Mouse (Mus musculus) liver, embryonic 12.5 days (tissue): Measurements from ENCODE around the gene Asprv1. TPM values are rescaled to one million over a fixed set of nuclear protein-coding genes. Genes with fewer than 3 reads are reported as not detected.

ENCODE experiments used
- ATAC-seq: fragments of 200-750 bp; cut with Nextera tagmentation; 2 replicates; pipeline ENCODE4 v1.8.0; 2017; ENCODE audit warnings: moderate number of reproducible peaks, mild to moderate bottlenecking, moderate library complexity
- H3K27ac ChIP-seq: fragments of 300-500 bp; sonication (generic); 2 replicates; pipeline ENCODE4 v1.5.1; 2016; ENCODE audit warnings: mild to moderate bottlenecking
- H3K27me3 ChIP-seq: fragments of 300-500 bp; sonication (generic); replicated peaks from 2 replicates; pipeline ENCODE4 v1.6.1; 2016; ENCODE audit warnings: mild to moderate bottlenecking, moderate library complexity
- H3K36me3 ChIP-seq: fragments of 300-500 bp; sonication (generic); 2 replicates; pipeline ENCODE4 v1.6.1; 2016; ENCODE audit warnings: mild to moderate bottlenecking, moderate library complexity
- H3K4me1 ChIP-seq: fragments of 300-500 bp; sonication (generic); 2 replicates; pipeline ENCODE4 v1.6.1; 2016
- H3K4me2 ChIP-seq: fragments of 300-500 bp; sonication (generic); 2 replicates; pipeline ENCODE4 v1.6.1; 2016; ENCODE audit warnings: mild to moderate bottlenecking, moderate library complexity
- H3K4me3 ChIP-seq: fragments of 300-500 bp; sonication (generic); 2 replicates; pipeline ENCODE4 v1.5.1; 2016; ENCODE audit warnings: mild to moderate bottlenecking, moderate library complexity
- H3K9ac ChIP-seq: fragments of 300-500 bp; sonication (generic); 2 replicates; pipeline ENCODE4 v1.6.1; 2016; ENCODE audit warnings: mild to moderate bottlenecking, moderate library complexity
- H3K9me3 ChIP-seq: fragments of 300-500 bp; sonication (generic); replicated peaks from 2 replicates; pipeline ENCODE4 v1.6.1; 2016; ENCODE audit warnings: mild to moderate bottlenecking, moderate library complexity
- WGBS: fragments of 180-500 bp; shearing (Covaris S2); methylation state at CpG from one replicate; pipeline ENCODE4 v1.1.7; 2016; ENCODE audit not compliant: insufficient replicate concordance; 5-methylcytosine and 5-hydroxymethylcytosine counted together
- polyA plus RNA-seq: library from polyadenylated mRNA; unstranded; fragments of >200 nt; fragmentation: Nextera tagmentation; extraction: Ambion mirVana; gene quantifications from 2 replicates; pipeline ENCODE4 v1.2.1, GENCODE M21; 2016

The Asprv1 gene
- polyA plus RNA-seq, 1 experiment from 2014 or later = 0.13 TPM

DNA sequence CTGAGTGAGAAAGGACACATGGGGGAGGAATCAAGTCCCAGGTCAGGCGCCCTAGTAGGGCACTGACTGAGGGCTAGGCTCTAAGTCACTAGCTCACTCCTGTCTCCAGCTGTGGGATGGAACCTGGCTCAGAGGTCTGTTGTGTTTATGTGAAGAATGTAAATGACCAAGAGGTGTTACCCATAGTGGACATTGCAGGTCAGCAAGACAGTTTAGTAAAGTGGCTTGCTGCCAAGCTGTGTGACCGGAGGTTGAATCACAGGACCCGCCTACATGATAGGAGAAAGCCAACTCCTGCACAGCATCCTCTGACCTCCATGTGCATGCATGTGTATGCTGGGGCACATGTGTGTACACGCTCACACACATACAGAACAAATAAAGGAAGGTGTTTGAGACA lies 17.6 kb downstream of the Asprv1 start:
- no peaks in the 10 kb centered on the region for H3K27me3 ChIP-seq
- H3K4me1 ChIP-seq = peaks cover 40% of the 10 kb centered on the region
- no peak overlapping the region for H3K4me2 ChIP-seq
- peaks cover 35% of the 10 kb centered on the region for H3K36me3 ChIP-seq
- no peaks in the 10 kb centered on the region for H3K9me3 ChIP-seq
- WGBS = 82% methylated on average over 4 of the region's 4 CpGs
- no peak for ATAC-seq
- H3K4me3 ChIP-seq = no peak overlapping the region
- 0 out of 2 replicates have a peak overlapping the region, but pooled peaks have one; percentile 4 for H3K9ac ChIP-seq
- H3K27ac ChIP-seq = peak overlapping the region; percentile 27

- peaks cover 34% of the 10 kb centered on the region for H3K4me1 ChIP-seq
- no peaks in the 10 kb centered on the region for H3K27me3 ChIP-seq
- ATAC-seq = no peak
- no peak overlapping the region; the same call in 1 of the 2 replicates for H3K27ac ChIP-seq
- H3K9ac ChIP-seq = no peak overlapping the region
- 77% methylated on average over 7 of the region's 7 CpGs for WGBS
- H3K4me2 ChIP-seq = no peak overlapping the region
- H3K4me3 ChIP-seq = no peak overlapping the region
- H3K9me3 ChIP-seq = no peaks in the 10 kb centered on the region
- H3K36me3 ChIP-seq = peaks cover 41% of the 10 kb centered on the region
These were observed 18.2 kb downstream of the Asprv1 start for GRCm38 (mm10) chr6:86646143-86646542.

DNA sequence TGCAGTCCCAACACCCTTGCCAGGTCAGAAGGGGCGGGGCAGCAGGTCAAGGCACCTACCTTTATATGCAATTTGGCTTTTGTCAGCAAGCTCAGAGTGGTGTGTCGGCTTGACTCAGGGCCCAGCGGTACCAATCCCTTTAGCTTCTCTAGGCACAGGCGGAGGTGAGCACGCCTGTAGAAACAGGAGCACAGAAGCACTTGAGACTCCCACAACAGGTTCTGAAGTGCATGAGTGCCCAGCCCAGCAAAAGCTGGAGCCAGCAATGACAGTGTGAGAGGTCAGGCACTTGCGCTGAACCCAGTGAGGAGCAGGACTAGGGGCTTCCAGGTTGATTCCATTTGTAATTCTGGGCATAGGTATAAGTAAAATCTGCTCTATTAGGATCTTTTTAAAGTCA lies 25.1 kb downstream of the Asprv1 start:
- Histone ChIP-seq H3K36me3 (peaks cover 95% of the 10 kb centered on the region), H3K4me3 (no peak overlapping the region), H3K27ac (no peak overlapping the region), H3K27me3 (no peaks in the 10 kb centered on the region), H3K9me3 (no peaks in the 10 kb centered on the region), H3K9ac (no peak overlapping the region), H3K4me1 (peaks cover 23% of the 10 kb centered on the region), H3K4me2 (no peak overlapping the region)
- WGBS = 83% methylated on average over 6 of the region's 6 CpGs
- ATAC-seq = no peak

DNA sequence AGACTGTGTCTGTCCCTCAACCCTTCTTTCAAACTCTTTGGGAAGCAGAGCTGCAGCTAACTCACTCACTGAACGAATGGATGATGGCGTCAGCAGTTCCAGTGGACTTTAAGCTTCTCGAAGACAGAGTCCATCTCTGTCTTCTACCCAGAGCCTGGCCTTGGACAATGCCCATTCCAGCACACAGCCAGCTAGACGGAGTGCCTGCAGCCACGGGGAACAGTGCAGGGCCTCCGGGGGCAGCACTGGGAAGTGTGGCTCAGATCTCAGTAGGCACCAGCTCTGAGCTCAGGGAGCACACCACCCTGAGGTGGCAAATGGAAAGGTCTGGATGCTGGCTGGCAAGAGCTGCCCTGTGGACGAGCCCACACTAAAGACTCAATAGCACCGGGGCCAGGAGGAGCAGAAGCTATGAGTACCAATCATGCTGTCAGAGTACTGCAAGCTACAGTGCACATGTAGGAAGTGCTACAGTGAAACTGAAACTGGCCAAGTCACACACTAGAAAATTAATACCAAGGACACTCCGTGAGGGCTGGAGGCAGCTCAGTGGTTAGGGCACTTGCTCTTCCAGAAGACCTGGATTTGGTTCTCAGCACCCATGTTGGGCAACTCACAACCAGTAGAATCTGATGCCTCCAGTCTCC lies 26.4 kb downstream of the Asprv1 start:
- no peak overlapping the region for H3K27ac ChIP-seq
- H3K9me3 ChIP-seq = no peaks in the 10 kb centered on the region
- peaks cover 33% of the 10 kb centered on the region for H3K4me1 ChIP-seq
- no peak overlapping the region for H3K9ac ChIP-seq
- peaks cover 95% of the 10 kb centered on the region for H3K36me3 ChIP-seq
- H3K27me3 ChIP-seq = no peaks in the 10 kb centered on the region
- ATAC-seq = peak; percentile 14; the same call in 1 of the 2 replicates
- WGBS = 76% methylated on average over 9 of the region's 9 CpGs
- no peak overlapping the region for H3K4me2 ChIP-seq
- H3K4me3 ChIP-seq = no peak overlapping the region

GRCm38 (mm10) chr6:86658501-86658900 lies 30.5 kb downstream of the Asprv1 start:
- 87% methylated on average over 3 of the region's 3 CpGs for WGBS
- Histone ChIP-seq H3K9ac (no peak overlapping the region), H3K4me1 (peaks cover 58% of the 10 kb centered on the region), H3K27ac (no peak overlapping the region), H3K4me2 (no peak overlapping the region), H3K36me3 (peaks cover 91% of the 10 kb centered on the region), H3K4me3 (no peak overlapping the region), H3K9me3 (no peaks in the 10 kb centered on the region), H3K27me3 (no peaks in the 10 kb centered on the region)
- ATAC-seq = no peak

DNA sequence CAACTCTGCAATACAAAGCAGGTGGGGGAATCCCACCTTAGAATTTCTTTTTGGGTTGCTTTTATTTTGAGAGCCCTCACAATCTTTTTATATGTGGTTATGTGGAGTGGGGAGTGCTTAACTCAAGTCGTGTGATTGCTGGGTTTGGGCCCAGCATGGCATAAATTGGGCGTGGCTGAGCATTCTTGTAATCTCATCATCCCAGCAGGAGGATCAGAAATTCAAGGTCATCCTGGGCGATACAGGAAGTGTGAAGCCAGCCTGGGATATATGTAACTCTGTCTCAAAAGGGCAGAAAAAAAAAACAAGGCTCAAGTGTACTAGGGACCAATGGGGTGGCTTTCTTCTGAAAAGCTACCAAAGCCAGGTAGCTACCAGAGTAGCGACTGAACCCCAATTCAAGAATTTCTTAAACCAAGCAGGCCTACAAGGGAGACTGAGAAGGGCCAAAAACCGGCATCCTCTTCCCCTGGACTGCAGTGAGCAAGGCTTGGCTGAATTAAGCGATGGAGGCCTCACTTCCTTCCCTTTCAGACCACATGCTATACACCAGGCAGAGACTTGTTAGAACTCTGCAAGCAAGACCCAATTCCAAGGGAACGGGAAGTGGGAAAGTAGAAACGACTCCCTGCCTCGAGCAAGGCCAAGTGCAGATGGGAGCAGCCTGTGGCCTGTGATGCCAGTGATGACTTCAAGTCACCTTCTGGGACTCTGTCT lies 32.4 kb downstream of the Asprv1 start:
- H3K9me3 ChIP-seq = no peaks in the 10 kb centered on the region
- peak overlapping the region; percentile 56 for H3K9ac ChIP-seq
- H3K36me3 ChIP-seq = peaks cover 90% of the 10 kb centered on the region
- peak; percentile 91 for ATAC-seq
- peaks cover 62% of the 10 kb centered on the region for H3K4me1 ChIP-seq
- 52% methylated on average over 9 of the region's 9 CpGs for WGBS
- no peaks in the 10 kb centered on the region for H3K27me3 ChIP-seq
- H3K4me2 ChIP-seq = peak overlapping the region; percentile 55
- H3K4me3 ChIP-seq = 0 out of 2 replicates have a peak overlapping the region, but pooled peaks have one; percentile 1
- peak overlapping the region; percentile 92 for H3K27ac ChIP-seq

GRCm38 (mm10) chr6:86665076-86665475 lies 37.1 kb downstream of the Asprv1 start:
- Histone ChIP-seq H3K9me3 (no peaks in the 10 kb centered on the region), H3K27me3 (no peaks in the 10 kb centered on the region), H3K27ac (peak overlapping the region; percentile 28; the same call in 1 of the 2 replicates), H3K9ac (no peak overlapping the region), H3K4me1 (peaks cover 69% of the 10 kb centered on the region), H3K4me2 (peak overlapping the region; percentile 79; the same call in 1 of the 2 replicates), H3K4me3 (no peak overlapping the region), H3K36me3 (peaks cover 72% of the 10 kb centered on the region)
- 76% methylated on average over 5 of the region's 5 CpGs for WGBS
- no peak for ATAC-seq

DNA sequence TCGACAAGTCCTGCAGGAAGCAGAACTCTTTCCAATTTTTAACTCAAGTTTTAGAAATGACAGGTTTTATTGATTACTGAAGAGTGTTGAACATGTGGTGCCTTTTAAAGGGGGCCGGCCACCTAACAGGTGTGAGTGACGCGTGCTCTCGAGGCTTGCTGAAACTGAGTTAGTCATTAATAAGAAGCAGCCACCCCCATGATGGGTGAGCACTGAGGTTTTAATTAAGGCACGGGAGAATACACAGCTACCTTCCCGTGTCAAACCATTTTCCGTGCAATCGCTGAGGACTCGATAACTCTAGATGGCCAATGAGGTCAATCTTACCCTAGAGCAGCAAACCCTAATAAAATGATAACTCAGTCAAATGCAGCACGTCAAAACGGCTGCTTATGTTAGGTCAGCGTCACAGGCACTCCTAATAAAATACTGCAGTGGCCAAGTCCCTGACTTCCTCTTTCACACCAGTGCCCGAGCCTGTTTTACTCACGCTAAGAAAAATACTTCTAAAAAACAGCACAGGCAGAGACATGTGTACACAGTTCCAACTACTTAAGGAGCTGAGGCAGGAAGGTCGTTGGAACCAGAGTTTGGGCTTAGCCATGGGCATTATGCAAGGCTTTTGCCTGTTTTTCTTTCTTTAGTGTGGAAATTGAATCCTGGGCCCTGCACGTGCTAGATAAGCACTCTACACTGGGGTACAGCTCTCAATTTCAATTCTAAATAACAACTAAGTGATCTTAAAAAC lies 37.8 kb downstream of the Asprv1 start:
- 57% methylated on average over 17 of the region's 17 CpGs for WGBS
- Histone ChIP-seq H3K4me3 (peak overlapping the region; percentile 99), H3K36me3 (peaks cover 69% of the 10 kb centered on the region), H3K9ac (peak overlapping the region; percentile 97), H3K9me3 (no peaks in the 10 kb centered on the region), H3K27ac (peak overlapping the region; percentile 91), H3K4me2 (peak overlapping the region; percentile 79), H3K27me3 (no peaks in the 10 kb centered on the region), H3K4me1 (peaks cover 68% of the 10 kb centered on the region)
- no peak for ATAC-seq

DNA sequence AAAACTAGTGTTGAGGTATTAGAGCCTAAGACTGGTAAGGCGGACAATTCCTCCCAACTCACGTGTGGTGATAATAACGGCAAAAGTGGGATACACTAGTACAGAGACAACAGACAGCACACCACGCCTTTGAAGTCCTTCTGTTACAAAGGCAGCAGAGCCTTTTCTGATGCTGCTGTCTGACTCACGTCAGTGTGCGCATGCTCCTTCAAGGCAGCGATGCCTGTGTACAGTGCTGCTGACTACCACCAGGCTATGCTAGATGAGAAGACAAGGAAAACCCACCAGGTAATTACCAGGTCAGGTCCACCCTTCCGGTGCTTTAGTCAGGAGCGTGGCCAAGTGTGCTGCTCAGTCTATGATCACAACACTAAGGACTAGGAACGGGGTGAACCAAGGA lies 39.1 kb downstream of the Asprv1 start:
- no peaks in the 10 kb centered on the region for H3K27me3 ChIP-seq
- peak overlapping the region; percentile 99 for H3K4me3 ChIP-seq
- no peak for ATAC-seq
- peaks cover 56% of the 10 kb centered on the region for H3K4me1 ChIP-seq
- H3K27ac ChIP-seq = peak overlapping the region; percentile 91
- H3K36me3 ChIP-seq = peaks cover 64% of the 10 kb centered on the region
- peak overlapping the region; percentile 79 for H3K4me2 ChIP-seq
- no peaks in the 10 kb centered on the region for H3K9me3 ChIP-seq
- H3K9ac ChIP-seq = peak overlapping the region; percentile 97
- 88% methylated on average over 10 of the region's 10 CpGs for WGBS

DNA sequence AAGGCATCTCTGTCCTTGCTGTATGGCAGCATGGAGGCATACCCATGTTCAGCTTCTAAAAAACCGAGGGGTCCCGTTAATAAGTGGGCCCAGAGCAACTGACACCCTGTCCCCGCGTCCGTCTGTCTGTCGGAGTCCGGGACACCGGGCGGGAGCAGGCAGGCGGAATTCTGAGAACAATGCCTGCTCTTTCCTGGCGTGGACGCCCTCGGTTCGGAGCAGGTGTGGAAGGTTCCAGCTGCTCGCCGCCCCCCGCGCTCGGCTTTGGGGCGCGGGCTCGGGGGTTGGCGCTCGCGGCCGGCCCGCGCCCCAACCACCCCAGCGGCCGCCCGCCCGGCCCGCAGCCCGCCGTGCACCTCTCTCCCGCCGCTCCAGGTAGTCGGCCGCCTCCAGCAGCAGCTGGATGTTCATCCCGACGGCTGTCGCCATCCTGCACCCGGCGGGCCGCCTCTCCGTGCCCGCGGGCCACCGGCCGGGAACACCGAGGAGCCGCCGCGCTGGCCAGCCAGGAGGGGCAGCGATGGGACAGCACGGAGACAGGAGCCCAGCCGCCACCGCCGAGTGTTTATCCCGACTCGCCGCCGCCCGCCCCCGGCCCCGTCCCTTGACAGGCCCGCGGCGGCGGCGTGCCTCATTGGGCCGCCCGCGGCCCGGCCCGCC lies 40.7 kb downstream of the Asprv1 start, which contains the start of gene Mxd1:
Mxd1 (minus strand) TSS at position 582 of the 660 bp plus-strand sequence.
- Histone ChIP-seq H3K27ac (peak within 1 kb of the TSS; percentile 91), H3K9ac (peak within 1 kb of the TSS; percentile 97), H3K9me3 (no peaks in the 10 kb centered on the region), H3K4me2 (peak within 1 kb of the TSS; percentile 79), H3K4me3 (peak within 1 kb of the TSS; percentile 99), H3K27me3 (no peaks in the 10 kb centered on the region), H3K36me3 (peaks cover 64% of the 10 kb centered on the region), H3K4me1 (peaks cover 56% of the 10 kb centered on the region)
- ATAC-seq = peak; percentile 1; the same call in 1 of the 2 replicates
- under 1% methylated on average over 64 of the region's 76 CpGs for WGBS

DNA sequence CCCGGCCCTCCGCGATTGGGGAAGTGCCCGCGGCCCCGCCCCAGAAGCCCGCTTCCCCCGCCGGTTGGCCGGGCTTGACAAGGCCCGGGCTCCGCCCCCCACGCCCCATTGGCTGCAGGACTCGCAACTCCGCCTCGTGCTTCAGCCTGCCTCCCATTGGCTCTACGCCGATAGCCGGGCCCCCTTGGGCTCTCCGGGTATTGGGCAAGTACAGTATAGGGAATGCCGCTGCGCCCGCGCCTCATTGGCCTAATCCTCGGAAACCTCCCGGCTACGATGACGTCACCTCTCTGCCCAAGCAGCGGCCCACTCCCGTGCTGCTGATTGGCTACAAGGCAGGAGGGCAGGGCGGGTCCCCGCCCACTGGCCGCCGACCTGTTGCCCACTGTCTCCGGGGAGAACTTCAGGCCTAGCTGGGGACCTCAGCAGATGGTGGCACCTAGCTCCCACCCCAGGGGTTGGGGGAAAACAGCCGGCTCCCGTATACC lies 41.3 kb downstream of the Asprv1 start:
- peaks cover 64% of the 10 kb centered on the region for H3K36me3 ChIP-seq

More for the DNA sequence above, 41.3 kb downstream of the Asprv1 start:
- Histone ChIP-seq H3K9ac (peak overlapping the region; percentile 97), H3K27me3 (no peaks in the 10 kb centered on the region), H3K4me1 (peaks cover 53% of the 10 kb centered on the region), H3K4me2 (peak overlapping the region; percentile 79), H3K4me3 (peak overlapping the region; percentile 99), H3K27ac (peak overlapping the region; percentile 81), H3K9me3 (no peaks in the 10 kb centered on the region)
- peak; percentile 99 for ATAC-seq
- WGBS = 1% methylated on average over 37 of the region's 37 CpGs
